Comparison of ENCODE assay signal across 8 mouse cellular contexts in the genomic region with DNA sequence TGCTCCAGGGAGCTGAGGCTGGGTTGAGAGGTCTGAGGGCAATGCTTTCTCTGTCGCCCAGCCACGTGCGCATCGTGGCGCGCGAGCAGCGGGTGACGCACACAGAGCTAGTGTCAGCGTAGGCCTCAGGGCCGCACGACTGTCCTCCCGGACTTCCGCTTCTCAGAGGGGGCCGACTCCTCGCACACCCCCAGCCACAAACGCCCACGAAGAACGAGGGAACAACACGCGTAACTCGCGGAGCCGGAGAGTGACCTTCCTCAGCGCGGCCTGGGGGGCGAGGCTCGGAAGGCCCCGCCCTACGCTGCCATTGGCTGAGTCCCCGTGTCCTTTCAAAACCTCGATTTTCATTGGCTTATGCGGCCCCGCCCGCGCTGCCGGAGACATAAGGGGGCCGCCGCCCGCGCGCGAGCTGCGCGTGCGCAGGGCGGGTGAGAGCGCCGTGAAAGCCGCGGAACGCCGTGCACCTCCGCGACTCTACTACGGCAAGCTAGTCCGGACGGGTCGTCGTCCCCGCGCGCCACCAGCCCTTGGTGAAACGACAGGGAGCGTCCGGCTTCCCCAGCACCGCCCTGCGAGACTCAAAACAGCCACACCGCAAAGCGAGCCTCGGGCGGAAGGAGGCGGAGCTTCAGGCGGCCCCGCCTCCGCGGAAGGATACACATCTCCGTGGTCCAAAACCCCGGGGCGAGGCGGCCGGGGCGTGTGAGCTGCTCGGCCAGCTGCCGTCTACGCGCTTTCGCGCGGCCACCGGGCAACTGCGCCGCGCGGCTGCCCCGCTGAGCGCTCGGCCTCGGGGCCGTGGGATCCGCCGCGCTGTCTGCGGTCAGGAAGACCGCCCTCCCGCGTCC. TPM values are rescaled to one million over a fixed set of nuclear protein-coding genes. Genes with fewer than 3 reads are reported as not detected.
DNase-seq lines count a peak whose midpoint lies in the region; ATAC-seq and TF ChIP-seq lines count a peak whose summit lies in the region.

A gene (plus strand): TSS at position 415 of the 851 bp plus-strand sequence.

- peak within 1 kb of the TSS; percentile 95 for H3K27ac ChIP-seq in embryonic facial prominence, embryonic 13.5 days
- peak within 1 kb of the TSS; percentile 98 for H3K27ac ChIP-seq in heart, adult 2 months
- H3K27ac ChIP-seq in limb, embryonic 13.5 days, result peak within 1 kb of the TSS; percentile 94
- peak within 1 kb of the TSS; percentile 99 for H3K27ac ChIP-seq in midbrain, embryonic 16.5 days (ENCODE audit: low read length)

- peaks cover 36% of the 10 kb centered on the region for H3K4me1 ChIP-seq in embryonic facial prominence, embryonic 13.5 days
- peaks cover 21% of the 10 kb centered on the region for H3K4me1 ChIP-seq in heart, adult 2 months (ENCODE audit: control insufficient read depth, insufficient read depth, low read length)
- H3K4me1 ChIP-seq in limb, embryonic 13.5 days, result peaks cover 39% of the 10 kb centered on the region
- peaks cover 21% of the 10 kb centered on the region for H3K4me1 ChIP-seq in midbrain, embryonic 16.5 days (ENCODE audit: control insufficient read depth, insufficient read depth, low read length)

- TF ChIP-seq POLR2A in heart, adult 2 months (IDR thresholded peaks at IDR 0.05; ENCODE audit: insufficient read depth, low read depth, low read length), result peak; percentile 98

- peak; percentile 99 for DNase-seq in 3134 (ENCODE audit: extremely low read depth, insufficient read length, low spot score)
- peak; percentile 97 for DNase-seq in adrenal gland, postnatal 36 days
- peak; percentile 99 for DNase-seq in heart, adult 2 months
- peak; percentile 98 to 99 for DNase-seq in kidney, adult 8-10 months
- peak; percentile 92 for DNase-seq in spleen, postnatal 10 days (ENCODE audit: low spot score in 2 of 2)

- no peaks in the 10 kb centered on the region for H3K27me3 ChIP-seq in embryonic facial prominence, embryonic 13.5 days
- H3K27me3 ChIP-seq in heart, adult 2 months (ENCODE audit: control insufficient read depth, insufficient read depth, low read length), result no peaks in the 10 kb centered on the region
- H3K27me3 ChIP-seq in limb, embryonic 13.5 days, result no peaks in the 10 kb centered on the region
- H3K27me3 ChIP-seq in midbrain, embryonic 16.5 days (ENCODE audit: control insufficient read depth, insufficient read depth, low read depth, low read length), result no peaks in the 10 kb centered on the region

- peak within 1 kb of the TSS; percentile 93 for H3K4me2 ChIP-seq in embryonic facial prominence, embryonic 13.5 days
- H3K4me2 ChIP-seq in limb, embryonic 13.5 days (replicated peaks), result peak within 1 kb of the TSS; percentile 95
- peak within 1 kb of the TSS; percentile 94 for H3K4me2 ChIP-seq in midbrain, embryonic 16.5 days (ENCODE audit: low read length)

- peak; percentile 90 for TF ChIP-seq EP300 in heart, adult 2 months (IDR thresholded peaks at IDR 0.05; ENCODE audit: insufficient read depth, low read depth, low read length)

- peak; percentile 82 for ATAC-seq in embryonic facial prominence, embryonic 13.5 days (ENCODE audit: insufficient number of reproducible peaks, insufficient read depth, low FRiP score, low TSS enrichment, low read depth)
- peak; percentile 85 for ATAC-seq in limb, embryonic 13.5 days (ENCODE audit: low FRiP score, low read depth)
- ATAC-seq in midbrain, embryonic 16.5 days, result peak; percentile 90

- peaks cover 27% of the 10 kb centered on the region for H3K36me3 ChIP-seq in embryonic facial prominence, embryonic 13.5 days
- peaks cover 16% of the 10 kb centered on the region for H3K36me3 ChIP-seq in heart, adult 2 months (ENCODE audit: control insufficient read depth, insufficient read depth, low read length)
- H3K36me3 ChIP-seq in limb, embryonic 13.5 days, result peaks cover 29% of the 10 kb centered on the region
- peaks cover 14% of the 10 kb centered on the region for H3K36me3 ChIP-seq in midbrain, embryonic 16.5 days (ENCODE audit: control insufficient read depth, insufficient read depth, low read length)

- WGBS in embryonic facial prominence, embryonic 13.5 days, result under 1% methylated on average over 107 of the region's 107 CpGs
- under 1% methylated on average over 107 of the region's 107 CpGs for WGBS in heart, adult 2 months
- WGBS in limb, embryonic 13.5 days, result under 1% methylated on average over 107 of the region's 107 CpGs
- WGBS in midbrain, embryonic 16.5 days, result under 1% methylated on average over 102 of the region's 107 CpGs

- TF ChIP-seq CTCF in heart, adult 2 months (IDR thresholded peaks at IDR 0.05), result 0 out of 2 replicates have a peak, but pooled peaks have one; percentile 14

- H3K4me3 ChIP-seq in embryonic facial prominence, embryonic 13.5 days, result peak within 1 kb of the TSS; percentile 81
- peak within 1 kb of the TSS; percentile 95 for H3K4me3 ChIP-seq in heart, adult 2 months
- H3K4me3 ChIP-seq in limb, embryonic 13.5 days, result peak within 1 kb of the TSS; percentile 85
- peak within 1 kb of the TSS; percentile 91 for H3K4me3 ChIP-seq in midbrain, embryonic 16.5 days (ENCODE audit: low read depth, low read length)

- H3K79me2 ChIP-seq in heart, adult 2 months (replicated peaks; ENCODE audit: control insufficient read depth, insufficient read depth, low read length), result no peaks in the 10 kb centered on the region

- no peaks in the 10 kb centered on the region for H3K9me3 ChIP-seq in embryonic facial prominence, embryonic 13.5 days
- H3K9me3 ChIP-seq in limb, embryonic 13.5 days, result no peaks in the 10 kb centered on the region
- H3K9me3 ChIP-seq in midbrain, embryonic 16.5 days (replicated peaks; ENCODE audit: control insufficient read depth, low read length, poor library complexity, severe bottlenecking), result no peaks in the 10 kb centered on the region

- peak within 1 kb of the TSS; percentile 87 for H3K9ac ChIP-seq in embryonic facial prominence, embryonic 13.5 days
- H3K9ac ChIP-seq in heart, adult 2 months (ENCODE audit: low read depth, low read length), result peak within 1 kb of the TSS; percentile 98
- peak within 1 kb of the TSS; percentile 87 for H3K9ac ChIP-seq in limb, embryonic 13.5 days
- H3K9ac ChIP-seq in midbrain, embryonic 16.5 days (ENCODE audit: low read depth, low read length), result peak within 1 kb of the TSS; percentile 96

- intact Hi-C loops in heart, adult 2 months (cut with DNase I), result loop anchor here (1.0 to 10.0 kb wide), 2 partner anchors 12 to 613 kb away; a partner anchor contains a TSS

RNA-seq across cellular contexts. Expression of the gene that starts here (rescaled TPM):
- total RNA-seq in adrenal gland, postnatal 36 days (2021), result 100 to 1,000 TPM; 123 to 134 TPM
- 48.7 and 52.9 TPM in 2 replicates for polyA plus RNA-seq in embryonic facial prominence, embryonic 13.5 days (2015; fragmentation: Nextera tagmentation; extraction: Ambion mirVana)
- 100 to 1,000 TPM in 1 of 2 experiments, 10 to 100 TPM in 1; 95.3 to 133 TPM for total RNA-seq in heart, adult 2 months (2021)
- 45.6 and 58.8 TPM in 2 replicates for polyA plus RNA-seq in heart, adult 2 months (2012; rRNA removed)
- polyA plus RNA-seq in limb, embryonic 13.5 days (2015; fragmentation: Nextera tagmentation; extraction: Ambion mirVana), result 50.7 and 52.2 TPM in 2 replicates
- polyA plus RNA-seq in midbrain, embryonic 16.5 days (2015; fragmentation: Nextera tagmentation; extraction: Ambion mirVana), result 64.7 and 67.5 TPM in 2 replicates

Comparison
In these comparisons a context has a peak if more than half of its experiments do, and no peak if none do; other contexts are left out.
1. Peak in every context shown above with its lines: DNase-seq, ATAC-seq, H3K4me3 ChIP-seq and H3K27ac ChIP-seq.